Mouse (Mus musculus) embryonic facial prominence, embryonic 14.5 days (tissue): ENCODE results near the gene Mknk1. TPM values are rescaled to one million over a fixed set of nuclear protein-coding genes. Genes with fewer than 3 reads are reported as not detected.

Experiments used
- ATAC-seq: fragments of 200-750 bp; cut with Nextera tagmentation; 2 replicates; pipeline ENCODE4 v1.8.0; 2017; ENCODE audit warnings: low read depth, moderate number of reproducible peaks, moderate TSS enrichment
- DNase-seq: peaks from one replicate; pipeline ENCODE4 v3.0.0-alpha.2; 2015; ENCODE audit warnings: low spot score
- H3K27ac ChIP-seq: fragments of 300-500 bp; sonication (generic); replicated peaks from 2 replicates; pipeline ENCODE4 v1.5.1; 2014; ENCODE audit warnings: low read depth, mild to moderate bottlenecking, low read length, moderate library complexity
- H3K27me3 ChIP-seq: fragments of 300-500 bp; sonication (generic); replicated peaks from 2 replicates; pipeline ENCODE4 v1.6.1; 2014; ENCODE audit warnings: low read length; ENCODE audit not compliant: control insufficient read depth, insufficient read depth
- H3K36me3 ChIP-seq: fragments of 300-500 bp; sonication (generic); 2 replicates; pipeline ENCODE4 v1.6.1; 2014; ENCODE audit warnings: low read length, mixed read lengths; ENCODE audit not compliant: control insufficient read depth, insufficient read depth
- H3K4me1 ChIP-seq: fragments of 300-500 bp; sonication (generic); 2 replicates; pipeline ENCODE4 v1.6.1; 2014; ENCODE audit warnings: antibody characterized with exemption, low read length; ENCODE audit not compliant: control insufficient read depth, insufficient read depth
- H3K4me2 ChIP-seq: fragments of 300-500 bp; sonication (generic); 2 replicates; pipeline ENCODE4 v1.6.1; 2014; ENCODE audit warnings: low read depth, mild to moderate bottlenecking, low read length, moderate library complexity, mixed read lengths
- H3K4me3 ChIP-seq: fragments of 300-500 bp; sonication (generic); 2 replicates; pipeline ENCODE4 v1.5.1; 2014; ENCODE audit warnings: low read depth, mild to moderate bottlenecking, low read length
- H3K9ac ChIP-seq: fragments of 300-500 bp; sonication (generic); 2 replicates; pipeline ENCODE4 v1.6.1; 2014; ENCODE audit warnings: low read depth, mild to moderate bottlenecking, low read length, moderate library complexity, mixed read lengths
- H3K9me3 ChIP-seq: fragments of 300-500 bp; sonication (generic); 2 replicates; pipeline ENCODE4 v1.6.1; 2016; ENCODE audit warnings: low read length; ENCODE audit not compliant: control insufficient read depth
- WGBS: fragments of 180-500 bp; shearing (Covaris S2); extraction: QIAGEN DNeasy Blood & Tissue Kit; methylation state at CpG from one replicate; pipeline ENCODE4 v1.1.7; 2014; 5-methylcytosine and 5-hydroxymethylcytosine counted together
- polyA plus RNA-seq: library from polyadenylated mRNA; unstranded; fragments of >200 nt; fragmentation: Nextera tagmentation; extraction: Ambion mirVana; gene quantifications from 2 replicates; pipeline ENCODE4 v1.2.1, GENCODE M21; 2014

Mknk1 gene
- polyA plus RNA-seq, 1 experiment from 2014 or later: 24.1 TPM

DNA sequence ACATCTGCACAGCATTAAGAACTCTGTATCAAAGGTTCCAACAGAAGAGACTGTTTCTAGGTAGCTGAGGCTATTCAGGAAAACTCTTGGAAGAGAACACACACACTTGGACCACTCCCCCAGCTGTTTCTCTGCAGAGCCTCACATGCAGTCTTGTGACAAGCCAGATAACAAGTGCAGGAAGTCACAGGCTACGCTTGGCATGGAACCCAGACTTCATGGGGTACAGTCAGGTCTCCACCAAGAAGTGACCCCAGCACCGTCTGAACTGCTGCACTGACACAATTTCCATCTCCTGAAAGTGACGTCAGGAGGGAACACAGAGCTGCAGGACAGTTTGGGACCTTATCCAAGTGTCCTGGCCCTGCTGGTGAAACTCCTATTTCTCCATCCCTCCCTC lies 17.1 kb upstream of the Mknk1 start:
- H3K4me1 ChIP-seq: no peaks in the 10 kb centered on the region
- H3K4me3 ChIP-seq: no peak overlapping the region
- H3K4me2 ChIP-seq: no peak overlapping the region
- H3K9me3 ChIP-seq: no peaks in the 10 kb centered on the region
- ATAC-seq: no peak
- no peak for DNase-seq
- no peak overlapping the region for H3K27ac ChIP-seq
- 75% methylated on average over 3 of the region's 3 CpGs for whole genome bisulfite sequencing
- H3K27me3 ChIP-seq: no peaks in the 10 kb centered on the region
- no peak overlapping the region for H3K9ac ChIP-seq
- H3K36me3 ChIP-seq: peaks cover 8% of the 10 kb centered on the region; the same call in 1 of the 2 replicates

DNA sequence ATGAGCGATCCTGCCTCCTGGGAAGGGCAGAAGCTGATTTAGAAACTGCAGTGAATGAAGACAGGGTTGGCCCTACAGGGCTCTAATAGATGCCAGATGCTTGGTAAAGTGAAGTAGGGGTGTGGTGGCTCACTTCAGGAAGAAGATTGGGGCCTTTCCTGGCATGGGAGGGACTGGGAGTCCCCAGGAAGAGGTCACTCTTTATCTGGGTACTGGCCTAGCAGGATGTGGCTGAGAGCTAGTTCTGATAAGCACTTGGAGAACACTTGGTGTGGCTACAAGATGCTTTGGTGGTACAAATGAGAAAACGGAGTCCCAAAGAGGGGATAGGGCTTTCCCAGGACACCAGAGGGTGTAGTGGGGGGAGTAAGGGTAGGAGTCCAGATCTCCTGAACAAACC lies 14.8 kb upstream of the Mknk1 start:
- DNase-seq (no peak), ATAC-seq (no peak)
- Histone ChIP-seq H3K36me3 (peaks cover 6% of the 10 kb centered on the region; the same call in 1 of the 2 replicates), H3K27ac (no peak overlapping the region), H3K4me3 (no peak overlapping the region), H3K9me3 (no peaks in the 10 kb centered on the region), H3K27me3 (no peaks in the 10 kb centered on the region), H3K4me2 (no peak overlapping the region), H3K9ac (no peak overlapping the region), H3K4me1 (peaks cover 6% of the 10 kb centered on the region; the same call in 1 of the 2 replicates)
- WGBS: 63% methylated on average over 2 of the region's 2 CpGs

DNA sequence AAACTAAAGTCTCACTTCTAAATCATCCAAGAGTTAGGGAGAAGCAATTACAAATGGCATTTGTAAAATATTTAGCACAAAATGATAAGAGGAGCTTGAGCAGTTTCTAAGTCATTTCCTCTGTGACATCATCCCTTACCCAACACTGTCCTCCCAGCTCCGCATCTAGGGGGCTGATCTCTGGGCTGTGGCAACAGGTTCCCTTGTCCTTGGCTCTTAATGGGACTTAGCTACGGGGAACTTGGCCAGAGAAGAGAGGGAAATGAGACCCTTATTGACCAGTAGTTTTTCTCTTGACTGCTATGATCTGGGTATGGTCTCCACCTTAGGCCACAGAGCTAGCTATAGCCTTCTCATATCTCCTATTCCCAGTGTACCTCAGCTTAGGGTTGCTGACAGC lies 13.7 kb upstream of the Mknk1 start:
- no peak for DNase-seq
- no peaks in the 10 kb centered on the region for H3K9me3 ChIP-seq
- no peak for ATAC-seq
- no peak overlapping the region for H3K9ac ChIP-seq
- no peak overlapping the region for H3K27ac ChIP-seq
- no peaks in the 10 kb centered on the region for H3K27me3 ChIP-seq
- H3K36me3 ChIP-seq: no peaks in the 10 kb centered on the region
- 86% methylated on average over 2 of the region's 2 CpGs for WGBS
- no peak overlapping the region for H3K4me2 ChIP-seq
- peaks cover 6% of the 10 kb centered on the region; the same call in 1 of the 2 replicates for H3K4me1 ChIP-seq
- no peak overlapping the region for H3K4me3 ChIP-seq

DNA sequence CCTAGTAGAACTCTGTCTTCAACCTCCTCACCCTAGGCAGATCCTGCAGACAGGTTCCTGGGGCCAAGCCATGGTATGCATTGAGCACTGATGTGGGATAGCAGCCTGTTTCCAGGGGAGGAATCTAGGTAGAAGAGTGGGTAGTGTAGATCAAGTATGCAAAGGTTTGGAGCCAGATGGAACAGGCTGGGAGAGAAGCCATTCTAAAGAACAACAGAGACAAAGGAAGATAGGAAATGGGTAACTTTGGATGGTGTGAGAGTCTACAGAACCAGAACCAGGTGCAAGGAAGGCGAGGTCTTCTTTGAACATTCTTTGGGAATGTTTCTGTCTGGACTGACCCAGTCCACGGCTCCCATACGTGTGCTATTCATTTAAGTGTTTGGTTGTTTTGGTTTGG lies 11.9 kb upstream of the Mknk1 start:
- Histone ChIP-seq H3K27ac (no peak overlapping the region), H3K9ac (no peak overlapping the region), H3K4me2 (peak overlapping the region; percentile 56), H3K9me3 (no peaks in the 10 kb centered on the region), H3K4me1 (peaks cover 6% of the 10 kb centered on the region; the same call in 1 of the 2 replicates), H3K36me3 (peaks cover 10% of the 10 kb centered on the region), H3K27me3 (no peaks in the 10 kb centered on the region), H3K4me3 (peak overlapping the region; percentile 78; the same call in 1 of the 2 replicates)
- no peak for ATAC-seq
- DNase-seq: no peak
- WGBS: 71% methylated on average over 3 of the region's 3 CpGs

DNA sequence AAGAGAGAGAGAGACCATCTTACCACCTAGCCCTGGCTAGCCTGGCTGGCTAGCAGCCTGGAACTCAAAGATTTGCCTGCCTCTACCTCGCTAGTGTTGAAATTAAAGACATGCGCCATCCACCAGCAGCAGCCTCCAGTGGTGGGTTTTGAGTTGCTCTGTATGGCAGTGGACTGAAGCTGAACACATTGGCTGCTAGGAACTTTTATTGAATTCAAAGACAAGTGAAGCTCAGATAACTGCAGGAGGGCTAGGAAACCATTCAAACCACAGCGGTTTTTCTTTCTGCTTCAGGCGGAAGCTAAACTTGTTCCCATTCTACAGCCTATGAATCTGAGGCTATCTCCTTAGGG lies 11.5 kb upstream of the Mknk1 start:
- peak; percentile 26 for ATAC-seq
- H3K4me2 ChIP-seq: peak overlapping the region; percentile 56
- peak overlapping the region; percentile 75 for H3K27ac ChIP-seq

DNA sequence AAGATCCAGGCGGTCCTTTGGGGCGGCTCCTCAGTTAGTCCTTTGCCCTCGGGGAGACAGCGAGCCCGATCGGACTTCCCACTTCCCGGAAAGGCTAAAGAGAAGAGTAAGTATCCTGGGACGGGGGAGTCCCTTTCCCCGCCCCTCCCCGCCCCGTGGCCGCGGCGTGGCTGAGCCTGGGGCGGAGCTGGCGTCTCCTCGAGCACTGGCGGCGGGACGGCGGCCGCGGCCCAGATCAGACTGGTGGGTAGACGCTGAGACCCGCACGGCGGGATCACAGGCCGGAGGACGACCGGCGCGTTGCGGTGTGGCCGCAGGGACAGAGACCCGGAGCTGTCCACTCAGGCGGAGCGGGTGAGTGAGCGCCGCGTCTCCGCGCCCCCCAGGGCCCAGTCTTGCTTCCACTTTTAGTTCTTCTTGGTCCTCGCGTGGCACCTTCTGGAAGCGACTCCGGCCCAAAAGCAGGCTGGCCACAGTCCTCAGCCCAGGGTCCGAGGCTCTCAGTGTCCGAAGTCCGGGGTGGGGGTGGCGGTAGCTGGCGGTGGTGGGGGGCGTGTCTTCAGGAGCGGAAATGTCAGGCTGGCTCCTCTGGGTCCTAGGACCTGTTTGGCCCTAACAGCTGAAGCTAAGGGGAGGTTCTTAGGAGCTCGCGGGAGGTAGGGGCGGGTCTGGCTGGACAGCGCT lies 11.0 kb upstream of the Mknk1 start, which contains the start of gene Mob3c:
Mob3c (plus strand) TSS at position 205 of the 684 bp plus-strand sequence.
- H3K4me1 ChIP-seq: peaks cover 6% of the 10 kb centered on the region; the same call in 1 of the 2 replicates
- H3K9ac ChIP-seq: peak within 1 kb of the TSS; percentile 79
- peak within 1 kb of the TSS; percentile 78 for H3K4me3 ChIP-seq
- peak within 1 kb of the TSS; percentile 56 for H3K4me2 ChIP-seq
- peak within 1 kb of the TSS; percentile 75 for H3K27ac ChIP-seq
- peak; percentile 91 for ATAC-seq
- peaks cover 12% of the 10 kb centered on the region for H3K36me3 ChIP-seq
- no peaks in the 10 kb centered on the region for H3K27me3 ChIP-seq
- peak; percentile 92 for DNase-seq
- 0% methylated on average over 30 of the region's 57 CpGs for WGBS
- H3K9me3 ChIP-seq: no peaks in the 10 kb centered on the region

More for the DNA sequence above, 11.5 kb upstream of the Mknk1 start:
- DNase-seq: no peak
- Histone ChIP-seq H3K9ac (peak overlapping the region; percentile 79), H3K27me3 (no peaks in the 10 kb centered on the region), H3K4me1 (peaks cover 6% of the 10 kb centered on the region; the same call in 1 of the 2 replicates), H3K4me3 (peak overlapping the region; percentile 78), H3K9me3 (no peaks in the 10 kb centered on the region), H3K36me3 (peaks cover 12% of the 10 kb centered on the region)
- WGBS: 3% methylated on average over 4 of the region's 4 CpGs

DNA sequence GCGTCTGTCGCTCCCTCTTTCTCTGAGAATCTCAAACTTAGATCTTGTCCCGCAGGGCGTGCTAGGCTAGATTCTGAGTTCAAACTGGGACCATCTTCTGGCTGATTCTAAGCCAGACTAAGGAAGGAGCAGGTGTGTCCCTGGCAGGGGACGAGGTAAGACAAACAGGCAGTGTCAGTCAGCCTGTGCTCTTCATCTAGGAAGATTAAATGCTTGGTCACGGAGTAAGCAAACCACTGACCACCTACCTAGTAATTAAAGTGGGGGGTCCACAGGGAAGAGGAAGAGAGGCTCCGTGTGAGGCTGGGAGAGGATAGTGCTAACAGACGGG lies 10.5 kb upstream of the Mknk1 start:
- H3K27ac ChIP-seq: no peak overlapping the region
- DNase-seq (no peak), ATAC-seq (peak; percentile 6; the same call in 1 of the 2 replicates)
- no peaks in the 10 kb centered on the region for H3K27me3 ChIP-seq
- H3K36me3 ChIP-seq: peaks cover 14% of the 10 kb centered on the region
- H3K4me2 ChIP-seq: peak overlapping the region; percentile 56
- 6% methylated on average over 8 of the region's 8 CpGs for WGBS
- H3K4me1 ChIP-seq: peaks cover 6% of the 10 kb centered on the region; the same call in 1 of the 2 replicates
- peak overlapping the region; percentile 79 for H3K9ac ChIP-seq
- peak overlapping the region; percentile 78 for H3K4me3 ChIP-seq
- no peaks in the 10 kb centered on the region for H3K9me3 ChIP-seq

DNA sequence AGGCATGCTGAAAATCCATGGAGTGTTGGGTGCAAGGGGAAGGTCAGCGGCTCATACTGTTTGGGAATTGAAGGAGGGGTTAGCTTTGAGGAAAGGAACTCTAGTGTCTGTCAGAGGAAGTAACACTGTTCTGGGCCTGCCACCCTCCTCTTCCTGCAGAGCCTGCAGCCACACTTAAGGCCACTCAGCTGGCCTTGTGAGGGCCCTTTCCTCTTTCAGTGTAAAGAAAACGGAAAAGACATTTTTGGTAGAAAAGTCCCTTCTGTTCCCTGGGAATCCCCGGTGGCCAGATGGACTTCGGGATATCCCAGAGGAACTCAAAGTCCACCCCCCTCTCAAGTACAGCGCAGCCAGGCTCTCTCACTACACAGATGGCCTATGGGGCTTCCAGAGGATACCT lies 8.5 kb upstream of the Mknk1 start:
- Histone ChIP-seq H3K27me3 (no peaks in the 10 kb centered on the region), H3K4me1 (peaks cover 6% of the 10 kb centered on the region; the same call in 1 of the 2 replicates), H3K36me3 (peaks cover 27% of the 10 kb centered on the region), H3K4me2 (no peak overlapping the region), H3K9ac (no peak overlapping the region), H3K4me3 (no peak overlapping the region), H3K9me3 (no peaks in the 10 kb centered on the region), H3K27ac (no peak overlapping the region)
- no peak for DNase-seq
- no peak for ATAC-seq
- WGBS: 81% methylated on average over 5 of the region's 5 CpGs

DNA sequence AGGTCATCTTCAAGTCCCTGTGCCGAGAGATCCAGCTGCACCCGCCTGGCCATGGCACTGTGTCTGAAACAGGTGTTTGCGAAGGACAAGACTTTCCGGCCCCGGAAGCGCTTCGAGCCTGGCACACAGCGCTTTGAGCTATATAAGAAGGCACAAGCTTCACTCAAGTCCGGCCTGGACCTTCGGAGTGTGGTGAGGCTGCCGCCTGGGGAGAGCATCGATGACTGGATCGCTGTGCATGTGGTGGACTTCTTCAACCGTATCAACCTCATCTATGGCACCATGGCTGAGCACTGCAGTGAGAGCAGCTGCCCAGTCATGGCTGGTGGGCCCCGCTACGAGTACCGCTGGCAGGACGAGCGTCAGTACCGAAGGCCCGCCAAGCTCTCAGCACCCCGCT lies 7.8 kb upstream of the Mknk1 start:
- H3K36me3 ChIP-seq: peaks cover 27% of the 10 kb centered on the region
- no peak overlapping the region for H3K27ac ChIP-seq
- H3K4me1 ChIP-seq: peaks cover 6% of the 10 kb centered on the region; the same call in 1 of the 2 replicates
- no peak for ATAC-seq
- DNase-seq: no peak
- WGBS: 91% methylated on average over 22 of the region's 22 CpGs
- no peaks in the 10 kb centered on the region for H3K9me3 ChIP-seq
- H3K4me2 ChIP-seq: no peak overlapping the region
- H3K27me3 ChIP-seq: no peaks in the 10 kb centered on the region
- H3K4me3 ChIP-seq: no peak overlapping the region
- H3K9ac ChIP-seq: no peak overlapping the region
